Mouse (Mus musculus): ENCODE data around the gene Lrmda. TPM values are rescaled to one million over a fixed set of nuclear protein-coding genes. Genes with fewer than 3 reads are reported as not detected.

Lrmda gene
- total RNA-seq, 1 experiment from 2014 or later: 23.9 TPM

- ATAC-seq (replicated peaks in 1 of 2; ENCODE audit: insufficient read depth in 1 of 2, low FRiP score in 2 of 2, low TSS enrichment in 1 of 2, low read depth in 1 of 2, poor library complexity in 2 of 2, severe bottlenecking in 2 of 2): no peak
Measured at GRCm38 (mm10) chr14:21990321-21991021, 29.0 kb upstream of the Lrmda start.

GRCm38 (mm10) chr14:21991251-21991780, 28.2 kb upstream of the Lrmda start:
- no peak for ATAC-seq (replicated peaks in 1 of 2; ENCODE audit: insufficient read depth in 1 of 2, low FRiP score in 2 of 2, low TSS enrichment in 1 of 2, low read depth in 1 of 2, poor library complexity in 2 of 2, severe bottlenecking in 2 of 2)

GRCm38 (mm10) chr14:21991856-21992255, 27.7 kb upstream of the Lrmda start:
- no peak for ATAC-seq (replicated peaks in 1 of 2; ENCODE audit: insufficient read depth in 1 of 2, low FRiP score in 2 of 2, low TSS enrichment in 1 of 2, low read depth in 1 of 2, poor library complexity in 2 of 2, severe bottlenecking in 2 of 2)

GRCm38 (mm10) chr14:21992321-21992885, 27.1 kb upstream of the Lrmda start:
- no peak for ATAC-seq (replicated peaks in 1 of 2; ENCODE audit: insufficient read depth in 1 of 2, low FRiP score in 2 of 2, low TSS enrichment in 1 of 2, low read depth in 1 of 2, poor library complexity in 2 of 2, severe bottlenecking in 2 of 2)

GRCm38 (mm10) chr14:21993251-21994060, 26.1 kb upstream of the Lrmda start:
- ATAC-seq (replicated peaks in 1 of 2; ENCODE audit: insufficient read depth in 1 of 2, low FRiP score in 2 of 2, low TSS enrichment in 1 of 2, low read depth in 1 of 2, poor library complexity in 2 of 2, severe bottlenecking in 2 of 2): peak; percentile 38 to 65; a peak in 3 of 4 replicates

GRCm38 (mm10) chr14:21994061-21994990, 25.2 kb upstream of the Lrmda start:
- 0 out of 4 replicates have a peak, but pooled peaks have one; percentile 0 to 3 for ATAC-seq (replicated peaks in 1 of 2; ENCODE audit: insufficient read depth in 1 of 2, low FRiP score in 2 of 2, low TSS enrichment in 1 of 2, low read depth in 1 of 2, poor library complexity in 2 of 2, severe bottlenecking in 2 of 2)

- peak; percentile 77 to 82 for ATAC-seq (replicated peaks in 1 of 2; ENCODE audit: insufficient read depth in 1 of 2, low FRiP score in 2 of 2, low TSS enrichment in 1 of 2, low read depth in 1 of 2, poor library complexity in 2 of 2, severe bottlenecking in 2 of 2)
Measured at GRCm38 (mm10) chr14:21995031-21995754, 24.3 kb upstream of the Lrmda start.

- ATAC-seq (replicated peaks in 1 of 2; ENCODE audit: insufficient read depth in 1 of 2, low FRiP score in 2 of 2, low TSS enrichment in 1 of 2, low read depth in 1 of 2, poor library complexity in 2 of 2, severe bottlenecking in 2 of 2): peak in 1 of 2 experiments; percentile 71; a peak in 1 of 4 replicates
Measured at GRCm38 (mm10) chr14:21999588-21999987, 19.9 kb upstream of the Lrmda start.

- ATAC-seq (replicated peaks in 1 of 2; ENCODE audit: insufficient read depth in 1 of 2, low FRiP score in 2 of 2, low TSS enrichment in 1 of 2, low read depth in 1 of 2, poor library complexity in 2 of 2, severe bottlenecking in 2 of 2): no peak
Measured at GRCm38 (mm10) chr14:22003231-22003630, 16.3 kb upstream of the Lrmda start.

- ATAC-seq (replicated peaks in 1 of 2; ENCODE audit: insufficient read depth in 1 of 2, low FRiP score in 2 of 2, low TSS enrichment in 1 of 2, low read depth in 1 of 2, poor library complexity in 2 of 2, severe bottlenecking in 2 of 2): no peak
Measured at GRCm38 (mm10) chr14:22003631-22004030, 15.9 kb upstream of the Lrmda start.

GRCm38 (mm10) chr14:22004943-22005342, 14.6 kb upstream of the Lrmda start:
- ATAC-seq (replicated peaks in 1 of 2; ENCODE audit: insufficient read depth in 1 of 2, low FRiP score in 2 of 2, low TSS enrichment in 1 of 2, low read depth in 1 of 2, poor library complexity in 2 of 2, severe bottlenecking in 2 of 2): no peak

- ATAC-seq (replicated peaks in 1 of 2; ENCODE audit: insufficient read depth in 1 of 2, low FRiP score in 2 of 2, low TSS enrichment in 1 of 2, low read depth in 1 of 2, poor library complexity in 2 of 2, severe bottlenecking in 2 of 2): no peak
Measured at GRCm38 (mm10) chr14:22007006-22007405, 12.5 kb upstream of the Lrmda start.

- ATAC-seq (replicated peaks in 1 of 2; ENCODE audit: insufficient read depth in 1 of 2, low FRiP score in 2 of 2, low TSS enrichment in 1 of 2, low read depth in 1 of 2, poor library complexity in 2 of 2, severe bottlenecking in 2 of 2): no peak
Measured at GRCm38 (mm10) chr14:22014315-22014714, 5.2 kb upstream of the Lrmda start.

- ATAC-seq (replicated peaks in 1 of 2; ENCODE audit: insufficient read depth in 1 of 2, low FRiP score in 2 of 2, low TSS enrichment in 1 of 2, low read depth in 1 of 2, poor library complexity in 2 of 2, severe bottlenecking in 2 of 2): no peak
Measured at GRCm38 (mm10) chr14:22014781-22015180, 4.7 kb upstream of the Lrmda start.

- ATAC-seq (replicated peaks in 1 of 2; ENCODE audit: insufficient read depth in 1 of 2, low FRiP score in 2 of 2, low TSS enrichment in 1 of 2, low read depth in 1 of 2, poor library complexity in 2 of 2, severe bottlenecking in 2 of 2): no peak
Measured at GRCm38 (mm10) chr14:22017011-22017410, 2.5 kb upstream of the Lrmda start.
